Mouse (Mus musculus) liver, adult 2 months (tissue): ENCODE data around the gene Ptpra.

Source experiments
- CTCF ChIP-seq: fragments of 200-500 bp; IDR thresholded peaks from 2 replicates; pipeline ENCODE4 v1.5.1; 2011; ENCODE audit warnings: low read depth, low read length, control low read depth
- POLR2A ChIP-seq: fragments of 200-500 bp; IDR thresholded peaks from 2 replicates; pipeline ENCODE4 v1.6.1; 2011; ENCODE audit warnings: low read length, control low read depth; ENCODE audit not compliant: insufficient read depth; ENCODE audit errors: extremely low read depth

GRCm38 (mm10) chr2:130532201-130532600 lies 82.1 kb downstream of the Ptpra start:
- TF ChIP-seq POLR2A (no peak), CTCF (no peak)
